Mouse (Mus musculus) cerebellum, adult 18-20 months (tissue): Measurements from ENCODE around the gene Cgnl1.

Source experiments
- DNase-seq, 2 experiments: peaks; one replicate each; pipeline ENCODE4 v3.0.0; 2021

Gene Cgnl1

DNA sequence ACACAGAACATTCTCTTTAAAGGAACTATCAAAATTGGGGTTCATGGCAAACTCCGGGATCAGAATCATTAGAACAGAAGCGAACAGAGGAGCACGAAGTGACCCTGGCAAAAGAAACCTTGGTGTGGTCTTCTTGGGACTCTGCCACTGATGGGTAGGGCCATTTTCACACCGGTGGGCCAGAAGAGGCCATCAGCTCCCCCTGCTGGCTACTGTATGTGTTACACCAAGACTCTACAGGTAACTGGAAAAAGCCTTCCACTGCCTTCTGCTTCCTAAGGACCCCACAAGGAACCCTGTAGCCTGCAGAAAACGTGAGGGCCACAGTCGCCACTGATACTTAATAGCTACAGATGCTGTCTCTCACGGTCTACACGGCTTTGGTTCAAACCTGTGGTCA, 154.0 kb downstream of the Cgnl1 start:
- peak; percentile 7 to 34 for DNase-seq

DNA sequence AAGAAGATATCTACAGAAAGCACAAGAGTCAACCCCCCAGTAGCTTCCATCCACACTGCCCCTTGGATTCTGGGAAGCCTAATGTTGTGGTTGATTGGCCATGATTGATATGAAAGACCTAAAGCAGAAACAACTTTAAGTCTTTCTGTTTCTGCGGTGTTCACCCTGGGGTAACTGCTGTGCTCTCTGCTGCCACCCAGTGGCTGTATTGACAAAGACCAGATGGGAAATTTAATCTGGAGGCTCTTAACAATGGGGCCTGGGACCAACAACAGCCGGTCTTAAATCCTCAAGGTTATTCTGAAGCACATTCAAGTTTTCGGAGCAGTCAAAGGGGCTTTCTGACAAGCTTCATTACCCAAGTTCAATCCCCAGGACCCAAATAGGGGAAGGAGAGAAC, 155.2 kb downstream of the Cgnl1 start:
- DNase-seq: peak; percentile 64 to 76

DNA sequence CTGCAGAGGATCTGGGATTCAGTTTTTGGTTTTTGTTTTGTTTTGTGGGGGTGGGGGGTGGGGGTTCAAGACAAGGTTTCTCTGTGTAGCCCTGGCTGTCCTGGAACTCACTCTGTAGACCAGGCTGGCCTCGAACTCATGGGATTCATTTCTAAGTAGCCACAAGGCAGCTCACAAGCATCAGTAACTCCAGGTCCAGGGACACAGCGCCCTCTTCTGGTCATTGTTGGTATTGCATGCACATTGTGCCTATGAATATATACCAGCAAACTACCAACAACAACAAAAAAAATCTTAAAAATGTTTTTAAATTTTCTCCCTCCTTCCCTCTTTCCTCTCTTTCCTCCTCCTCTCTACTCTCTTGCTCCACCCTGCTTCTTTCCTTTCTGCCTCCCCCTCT, 156.8 kb downstream of the Cgnl1 start:
- no peak for DNase-seq

DNA sequence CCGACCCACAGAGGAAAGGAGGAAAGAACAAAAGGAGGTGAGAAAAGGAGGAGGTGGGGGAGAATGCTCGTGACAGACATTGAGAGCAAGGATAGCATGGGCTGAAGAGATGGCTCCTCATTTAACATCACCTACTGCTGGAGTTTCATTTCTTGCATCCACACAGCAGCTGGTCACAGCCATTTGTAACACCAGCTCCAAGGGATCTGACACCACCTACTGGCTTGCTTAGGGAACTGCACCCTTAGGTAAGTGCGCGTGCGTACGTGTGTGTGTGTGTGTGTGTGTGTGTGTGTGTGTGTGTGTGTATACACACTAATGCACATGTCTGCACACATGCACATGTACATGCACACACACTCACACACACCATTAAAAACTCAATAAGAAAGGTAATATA, 158.4 kb downstream of the Cgnl1 start:
- DNase-seq: no peak

DNA sequence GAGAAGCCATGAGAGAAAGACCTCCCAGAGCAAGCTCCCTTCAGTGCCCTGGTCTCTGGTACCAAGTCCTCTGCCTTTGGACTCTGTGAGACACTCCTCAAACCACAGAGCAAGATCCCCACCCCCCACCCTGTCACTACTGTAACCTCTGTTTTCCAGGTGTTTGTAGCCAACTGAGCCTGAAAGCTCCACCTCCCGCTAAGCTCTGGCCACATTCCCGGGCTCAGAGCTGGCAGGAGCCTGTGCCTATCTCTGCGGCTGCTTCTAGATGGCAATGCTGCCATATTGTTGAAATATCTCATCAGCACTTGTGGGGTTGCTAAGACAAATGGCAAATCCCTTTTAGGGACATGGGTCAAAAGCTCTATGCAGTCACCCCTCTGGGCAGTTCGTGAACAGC, 159.5 kb downstream of the Cgnl1 start:
- DNase-seq: no peak

DNA sequence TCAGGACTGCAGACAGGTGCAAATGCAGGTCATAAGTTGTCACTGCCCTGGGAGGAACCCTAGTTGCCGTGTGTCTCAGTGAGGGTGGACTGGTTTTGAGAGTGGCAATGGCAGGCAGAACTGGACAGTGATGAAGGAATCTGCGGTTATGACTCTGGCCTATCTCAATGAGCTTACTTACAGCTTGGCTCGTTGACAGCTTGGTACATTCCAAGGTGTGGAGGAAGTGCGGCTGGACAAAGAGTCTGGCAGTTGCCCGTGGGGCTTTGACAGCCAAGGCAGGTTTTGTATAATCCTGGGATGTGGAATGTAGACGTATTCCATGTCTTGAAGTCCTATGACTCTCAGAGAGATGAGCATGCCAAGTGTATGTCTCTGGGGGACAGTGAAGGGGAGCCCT, 162.4 kb downstream of the Cgnl1 start:
- no peak for DNase-seq

DNA sequence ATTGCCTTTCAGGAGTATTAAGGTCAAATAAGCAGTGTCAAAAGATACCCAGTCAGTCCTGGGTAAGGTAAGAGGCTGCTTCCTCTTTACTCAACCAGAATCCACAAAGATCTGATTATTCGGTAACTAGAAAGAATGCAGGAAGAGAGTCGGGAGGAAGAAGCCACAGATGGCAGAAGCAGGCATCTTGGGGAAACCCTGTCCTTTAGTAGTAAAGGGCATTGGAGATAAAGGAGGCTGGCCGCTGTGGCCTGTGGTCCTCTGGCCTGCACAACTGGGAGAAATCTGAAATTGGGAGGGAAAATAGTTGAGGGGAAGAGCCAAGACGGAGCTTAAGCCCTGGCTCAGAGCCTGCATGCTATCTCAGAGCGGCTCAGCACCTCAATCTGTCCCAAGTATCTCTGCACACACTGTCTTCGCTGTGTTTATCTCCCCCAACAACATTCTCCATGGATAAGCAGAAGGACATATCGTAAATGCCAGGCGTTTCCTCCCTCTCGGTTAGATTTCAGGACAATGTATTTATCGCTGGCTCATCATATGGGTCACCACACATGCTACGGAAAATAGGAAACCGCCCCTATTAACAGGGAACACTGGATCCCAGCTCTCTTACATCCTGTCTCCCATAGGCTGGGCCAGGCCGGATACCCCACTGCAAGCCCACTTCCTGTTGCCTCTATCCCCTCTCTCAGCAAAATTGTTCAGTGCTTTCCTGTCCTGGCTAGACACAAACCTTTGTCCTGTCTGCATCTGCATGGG, 164.9 kb downstream of the Cgnl1 start:
- DNase-seq: no peak

DNA sequence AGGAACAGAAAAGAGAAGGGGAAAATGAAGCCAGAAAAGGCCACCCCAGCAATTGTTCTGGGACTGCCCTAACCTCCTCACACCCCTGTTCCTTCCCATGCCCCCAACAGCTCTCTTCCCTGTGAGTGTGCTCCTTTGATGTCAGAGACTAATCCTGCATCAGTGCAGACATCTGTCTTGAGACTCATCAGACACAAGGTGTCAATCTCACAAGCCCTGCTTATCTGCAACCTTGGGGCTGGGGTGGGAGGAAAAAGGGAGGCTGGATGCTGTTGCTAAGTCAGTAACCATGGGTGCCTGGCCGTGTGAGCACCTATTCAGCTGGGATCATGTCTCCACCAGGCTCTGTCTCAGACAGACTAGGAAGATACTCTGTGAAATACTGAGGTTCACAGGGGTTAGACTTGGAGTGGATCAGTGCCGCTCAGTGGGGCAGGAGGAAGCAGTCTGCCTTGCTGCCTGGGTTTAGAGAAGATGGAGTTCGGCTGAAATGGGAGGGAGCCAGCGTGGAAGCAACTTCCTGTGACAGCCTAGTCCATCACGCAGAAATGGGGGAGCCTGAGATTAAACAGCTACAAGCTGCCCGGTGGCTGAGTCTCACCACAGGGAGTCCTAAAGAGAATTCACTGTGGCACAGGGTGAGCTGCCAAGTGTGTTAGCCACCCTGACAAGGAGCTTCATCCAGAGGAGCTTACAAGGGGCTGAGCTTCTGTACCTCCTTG, 166.3 kb downstream of the Cgnl1 start:
- DNase-seq: no peak

DNA sequence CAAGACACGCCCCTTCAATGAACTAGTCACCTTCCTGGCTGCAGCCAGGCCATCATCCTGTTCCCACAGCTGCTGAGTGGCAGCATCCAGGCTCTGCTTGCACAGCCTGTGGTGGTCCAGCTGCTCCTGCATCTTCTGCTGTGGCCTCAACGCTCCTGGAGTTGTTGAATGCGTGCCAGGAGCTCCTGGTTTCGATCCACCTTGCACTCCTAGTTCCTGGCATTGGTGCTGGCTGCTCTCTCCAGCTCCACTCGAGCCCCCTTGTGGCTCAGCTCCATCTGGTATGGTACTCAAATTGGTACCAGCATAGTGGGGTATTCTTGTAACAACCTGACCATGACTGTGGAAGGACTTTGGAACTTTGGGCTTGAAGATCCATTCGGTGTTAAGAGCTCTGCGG, 171.5 kb downstream of the Cgnl1 start:
- no peak for DNase-seq

DNA sequence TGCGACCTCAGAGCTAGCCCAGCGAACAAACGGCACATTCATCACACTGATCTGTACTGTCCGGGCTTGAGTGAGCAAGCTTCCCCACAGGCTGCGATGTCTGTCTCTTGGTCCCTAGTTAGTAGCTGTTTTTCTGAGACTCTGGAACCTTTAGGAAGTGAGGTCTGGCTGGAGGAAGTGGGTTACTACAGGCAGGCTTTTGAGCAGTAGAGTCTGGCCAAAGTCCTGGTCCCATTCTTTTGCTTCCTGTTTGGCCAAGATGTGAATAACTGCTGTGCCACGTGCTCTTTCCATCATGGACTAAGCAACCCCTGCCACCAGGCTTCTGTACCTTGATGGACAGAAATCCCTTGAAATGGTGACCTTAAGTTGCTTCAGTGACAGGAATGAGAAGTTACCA, 174.5 kb downstream of the Cgnl1 start:
- no peak for DNase-seq

DNA sequence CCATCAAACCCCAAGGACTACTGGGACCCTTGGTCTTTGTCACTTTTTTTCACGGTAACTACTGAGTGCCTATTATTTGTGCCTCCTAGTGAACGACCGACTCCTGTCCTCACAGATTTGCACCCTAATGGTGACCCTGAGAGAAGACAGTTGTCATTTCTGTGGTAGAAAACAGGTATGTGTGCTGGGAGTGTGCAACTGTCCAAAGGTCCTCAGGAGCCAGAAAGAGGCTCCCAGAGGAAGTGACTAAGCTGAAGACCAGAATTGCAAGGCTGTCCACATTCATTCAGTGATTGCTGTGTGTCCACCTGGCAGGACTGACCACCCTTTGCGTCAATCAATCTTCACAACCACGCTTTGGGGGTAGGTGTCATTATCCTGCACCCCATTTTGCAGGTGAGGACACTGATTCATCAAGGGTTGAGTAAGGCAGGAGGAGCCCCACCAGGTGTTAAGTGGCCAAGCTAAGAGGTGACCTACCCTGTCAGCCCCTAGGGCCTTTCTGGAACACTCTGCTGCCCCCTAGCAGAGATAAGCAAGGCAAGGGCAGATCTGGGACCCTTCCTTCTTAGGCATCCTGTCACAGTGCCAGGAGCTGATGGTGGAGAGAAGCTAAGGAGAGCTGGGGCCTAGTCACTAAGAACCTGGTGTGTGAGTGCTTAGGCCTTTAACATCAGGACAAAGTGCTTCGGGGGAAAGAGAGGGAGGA, 178.7 kb downstream of the Cgnl1 start:
- no peak for DNase-seq

DNA sequence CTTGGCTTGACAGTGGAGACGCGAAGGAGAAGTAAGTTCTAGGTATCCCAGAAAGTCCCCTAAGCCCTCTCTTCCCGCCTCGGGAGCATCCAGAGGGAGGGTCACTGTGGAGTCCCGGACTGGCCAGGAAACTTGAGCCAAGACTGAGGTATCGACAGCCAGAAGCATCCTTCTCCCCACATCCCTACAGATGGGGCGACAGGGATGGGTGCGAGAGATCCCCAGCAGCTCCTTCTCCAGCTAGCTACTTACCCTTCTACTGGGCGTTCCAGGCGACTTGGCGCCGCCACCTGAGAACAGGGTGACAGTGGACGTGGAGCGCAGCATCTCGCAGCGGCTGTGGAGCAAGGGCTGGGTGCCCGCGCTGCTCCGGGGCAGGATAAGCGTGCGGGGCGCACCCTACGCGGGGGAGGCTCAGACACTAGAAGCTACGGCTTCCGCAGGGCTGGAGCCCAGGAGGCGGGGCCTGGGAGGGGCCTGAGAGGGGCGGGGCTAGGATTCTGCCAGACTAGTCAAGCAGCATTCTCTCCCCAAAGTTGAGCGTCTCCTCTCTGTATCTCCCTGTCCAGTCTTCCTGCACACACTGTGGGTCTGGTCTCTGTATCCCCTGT, 179.4 kb downstream of the Cgnl1 start, which contains the start of gene Myzap:
Myzap (minus strand) TSS at position 423 of the 611 bp plus-strand sequence.
- peak; percentile 46 to 50 for DNase-seq

DNA sequence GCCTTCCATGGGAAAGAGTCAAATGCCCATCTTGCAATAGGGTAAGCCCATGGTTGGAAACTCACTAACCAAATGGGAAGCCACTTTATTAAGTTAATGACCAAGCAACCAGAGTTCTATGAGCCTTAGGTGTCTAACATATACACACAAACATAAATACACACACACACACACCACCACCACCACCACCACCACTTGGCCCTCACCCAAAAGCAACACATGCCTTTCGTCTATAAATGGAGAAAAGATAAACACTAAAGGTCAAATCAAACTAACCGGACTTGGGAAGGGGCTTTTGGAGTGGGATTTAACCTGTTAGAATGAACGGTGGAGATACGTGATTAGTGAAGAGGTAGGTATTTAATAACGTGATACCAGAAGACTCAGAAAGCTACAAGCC, 180.3 kb downstream of the Cgnl1 start:
- no peak for DNase-seq

DNA sequence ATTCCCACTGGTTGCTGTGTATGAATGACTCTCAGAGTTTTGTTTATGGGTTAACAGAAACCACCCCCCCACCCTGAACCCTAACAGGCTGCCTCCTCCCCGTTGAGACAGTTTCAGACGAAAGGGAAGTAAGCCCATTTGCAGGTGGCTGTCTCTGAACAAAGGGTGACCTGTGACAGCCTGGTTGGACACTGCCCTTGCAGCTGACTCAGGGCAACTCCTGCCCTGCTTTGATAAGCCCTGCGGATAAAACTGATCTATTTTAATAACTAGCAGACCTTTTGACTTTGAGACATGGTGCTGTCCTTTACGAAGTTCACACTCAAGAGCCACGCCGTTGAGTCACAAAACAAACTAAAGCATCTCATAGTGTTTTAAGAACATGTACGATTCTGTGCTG, 181.6 kb downstream of the Cgnl1 start:
- no peak for DNase-seq

DNA sequence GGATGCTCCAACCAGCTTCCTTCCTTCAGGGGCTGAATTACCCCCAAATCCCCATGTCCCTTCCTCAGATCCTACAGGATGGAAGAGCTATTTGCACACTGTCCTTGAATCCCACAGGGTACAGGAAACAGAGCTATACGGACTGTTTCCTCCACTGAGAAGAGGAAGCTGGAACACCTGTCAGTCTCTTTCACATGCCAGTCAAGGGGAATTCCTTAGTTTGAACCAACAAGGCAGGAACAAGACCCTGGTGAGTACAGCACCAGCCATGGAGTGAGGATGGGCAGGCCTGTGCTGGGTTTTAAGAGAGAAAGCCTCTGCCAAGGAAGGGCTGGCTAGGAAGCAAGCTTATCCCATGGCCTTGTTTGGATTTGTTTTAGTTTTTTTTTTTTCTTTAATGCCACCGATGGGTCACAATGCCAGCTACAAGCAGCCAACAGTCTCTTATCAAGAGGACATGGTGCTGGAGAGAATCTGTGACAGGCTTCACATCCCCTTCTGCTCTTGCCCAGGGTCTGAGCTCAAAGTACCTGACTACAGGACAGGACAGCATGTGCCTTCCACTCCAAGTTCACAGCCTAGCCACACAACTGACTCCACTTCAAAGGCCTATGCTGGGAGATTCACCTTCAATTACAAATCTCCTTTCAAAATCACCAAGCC, 182.3 kb downstream of the Cgnl1 start:
- no peak for DNase-seq

DNA sequence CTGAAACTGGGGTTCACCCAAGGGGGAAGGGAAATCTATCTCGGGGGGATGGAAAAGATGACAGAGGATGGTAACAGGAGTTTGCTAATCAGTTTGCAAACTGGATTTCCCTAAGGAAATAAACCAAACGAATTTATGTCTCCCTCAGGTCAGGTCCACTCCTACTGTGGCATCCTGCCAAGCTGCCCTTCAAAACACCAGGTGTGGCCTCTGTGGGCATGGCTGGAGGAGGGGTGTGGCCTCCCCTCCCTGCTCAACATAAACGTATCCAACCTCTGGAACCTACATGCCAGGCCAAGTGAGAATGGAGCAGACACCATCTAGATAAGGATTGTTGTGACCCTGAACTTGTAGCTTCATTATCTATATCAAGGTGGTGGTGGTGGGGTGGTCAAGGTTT, 185.0 kb downstream of the Cgnl1 start:
- no peak for DNase-seq

DNA sequence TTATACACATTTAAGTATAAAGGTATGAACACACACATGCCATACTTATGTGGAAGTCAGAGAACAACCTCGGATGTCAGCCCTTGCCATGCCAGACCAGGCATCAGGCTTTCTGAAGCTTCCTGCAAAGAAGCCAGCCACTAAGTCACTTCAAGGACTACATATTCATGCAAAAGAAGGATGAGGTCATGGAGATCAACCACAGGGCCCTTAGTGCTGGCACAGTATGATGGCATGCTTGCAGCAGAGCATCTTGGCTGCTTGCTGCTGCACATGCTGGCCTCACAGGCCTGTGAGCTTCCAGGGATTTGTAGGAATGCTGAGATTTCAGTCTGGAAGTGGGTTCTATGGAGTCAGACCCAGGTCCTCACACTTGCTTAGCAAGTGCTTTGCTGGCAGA, 188.6 kb downstream of the Cgnl1 start:
- no peak for DNase-seq

DNA sequence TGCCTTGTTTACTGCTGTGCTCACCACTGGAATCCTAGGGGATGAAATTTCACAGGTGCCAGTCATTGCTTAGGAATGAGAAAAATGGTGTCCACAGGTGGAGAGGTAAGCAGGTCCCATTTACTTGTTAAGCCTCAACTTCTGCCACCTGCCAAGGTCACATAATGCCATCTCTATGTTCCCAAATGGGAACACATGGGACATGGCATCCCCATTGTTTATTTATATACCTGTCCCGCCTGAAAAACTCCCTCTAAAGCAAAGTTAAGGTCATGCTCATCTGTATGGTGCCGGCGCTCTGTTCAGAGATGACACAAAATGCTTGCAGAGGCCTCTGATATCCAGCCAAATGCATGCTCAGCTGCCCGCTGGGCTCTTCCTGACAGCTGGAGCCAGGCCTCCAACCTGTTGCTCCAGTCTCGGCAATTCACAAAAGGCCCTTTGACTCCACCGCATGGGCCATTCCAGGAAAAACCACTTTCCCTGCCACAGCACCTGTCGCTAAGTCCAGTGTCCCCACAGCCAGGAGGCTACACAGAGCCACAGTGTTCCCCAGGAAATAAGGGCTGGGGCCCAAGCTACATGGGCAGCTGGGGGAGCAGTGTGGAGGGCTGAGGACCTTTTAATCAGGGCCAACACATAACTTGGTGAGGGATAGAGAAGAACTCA, 192.4 kb downstream of the Cgnl1 start:
- no peak for DNase-seq
